Mouse (Mus musculus): Measurements from ENCODE around the gene Zfp629. TPM values are rescaled to one million over a fixed set of nuclear protein-coding genes. Genes with fewer than 3 reads are reported as not detected.
"Not testable (repeated sequence)": the region's sequence is repeated elsewhere in the genome, so short reads cannot be mapped to it uniquely, and the experiment has no call there.

The Zfp629 gene
- polyA plus RNA-seq, 1 experiment = 10.4 TPM

- TF ChIP-seq POLR2A (IDR thresholded peaks at IDR 0.05; ENCODE audit: control insufficient read depth, low read depth, low read length) (no peak), CTCF (IDR thresholded peaks at IDR 0.05; ENCODE audit: control insufficient read depth, insufficient read depth, insufficient replicate concordance, low read depth, low read length) (no peak)
- H3K36me3 ChIP-seq (ENCODE audit: control insufficient read depth, insufficient read depth, low read length) = no peaks in the 10 kb centered on the region
- H3K27ac ChIP-seq (ENCODE audit: control insufficient read depth, insufficient read depth, low read depth, low read length) = no peak overlapping the region
- H3K4me1 ChIP-seq (ENCODE audit: control insufficient read depth, insufficient read depth, low read length) = peaks cover 4% of the 10 kb centered on the region
- H3K27me3 ChIP-seq (ENCODE audit: control insufficient read depth, insufficient read depth, low read length) = no peaks in the 10 kb centered on the region
- H3K4me3 ChIP-seq (ENCODE audit: control insufficient read depth, low read depth, low read length) = no peak overlapping the region
Observed at GRCm38 (mm10) chr7:127651624-127652023, 36.0 kb upstream of the Zfp629 start.

GRCm38 (mm10) chr7:127649206-127649605 is 33.6 kb upstream of the Zfp629 start:
- H3K27ac ChIP-seq (ENCODE audit: control insufficient read depth, insufficient read depth, low read depth, low read length) = no peak overlapping the region
- no peak overlapping the region for H3K4me3 ChIP-seq (ENCODE audit: control insufficient read depth, low read depth, low read length)
- H3K27me3 ChIP-seq (ENCODE audit: control insufficient read depth, insufficient read depth, low read length) = no peaks in the 10 kb centered on the region
- no peak for TF ChIP-seq CTCF (IDR thresholded peaks at IDR 0.05; ENCODE audit: control insufficient read depth, insufficient read depth, insufficient replicate concordance, low read depth, low read length)
- no peak for TF ChIP-seq POLR2A (IDR thresholded peaks at IDR 0.05; ENCODE audit: control insufficient read depth, low read depth, low read length)
- peaks cover 4% of the 10 kb centered on the region for H3K4me1 ChIP-seq (ENCODE audit: control insufficient read depth, insufficient read depth, low read length)
- H3K36me3 ChIP-seq (ENCODE audit: control insufficient read depth, insufficient read depth, low read length) = no peaks in the 10 kb centered on the region

GRCm38 (mm10) chr7:127648516-127649201 is 33.1 kb upstream of the Zfp629 start:
- Histone ChIP-seq H3K4me3 (ENCODE audit: control insufficient read depth, low read depth, low read length) (no peak overlapping the region), H3K27me3 (ENCODE audit: control insufficient read depth, insufficient read depth, low read length) (no peaks in the 10 kb centered on the region), H3K27ac (ENCODE audit: control insufficient read depth, insufficient read depth, low read depth, low read length) (no peak overlapping the region), H3K4me1 (ENCODE audit: control insufficient read depth, insufficient read depth, low read length) (peaks cover 4% of the 10 kb centered on the region), H3K36me3 (ENCODE audit: control insufficient read depth, insufficient read depth, low read length) (no peaks in the 10 kb centered on the region)
- TF ChIP-seq CTCF (IDR thresholded peaks at IDR 0.05; ENCODE audit: control insufficient read depth, insufficient read depth, insufficient replicate concordance, low read depth, low read length) (no peak), POLR2A (IDR thresholded peaks at IDR 0.05; ENCODE audit: control insufficient read depth, low read depth, low read length) (no peak)

GRCm38 (mm10) chr7:127647576-127647975 is 32.0 kb upstream of the Zfp629 start:
- H3K4me3 ChIP-seq (ENCODE audit: control insufficient read depth, low read depth, low read length); H3K27me3 ChIP-seq (ENCODE audit: control insufficient read depth, insufficient read depth, low read length): not testable (repeated sequence)

GRCm38 (mm10) chr7:127646363-127646762 is 30.8 kb upstream of the Zfp629 start:
- H3K27me3 ChIP-seq (ENCODE audit: control insufficient read depth, insufficient read depth, low read length) = no peaks in the 10 kb centered on the region
- no peaks in the 10 kb centered on the region for H3K4me1 ChIP-seq (ENCODE audit: control insufficient read depth, insufficient read depth, low read length)
- no peak overlapping the region for H3K27ac ChIP-seq (ENCODE audit: control insufficient read depth, insufficient read depth, low read depth, low read length)
- TF ChIP-seq CTCF (IDR thresholded peaks at IDR 0.05; ENCODE audit: control insufficient read depth, insufficient read depth, insufficient replicate concordance, low read depth, low read length) = no peak
- no peaks in the 10 kb centered on the region for H3K36me3 ChIP-seq (ENCODE audit: control insufficient read depth, insufficient read depth, low read length)
- H3K4me3 ChIP-seq (ENCODE audit: control insufficient read depth, low read depth, low read length) = no peak overlapping the region

More at GRCm38 (mm10) chr7:127647576-127647975, 32.0 kb upstream of the Zfp629 start:
- not testable (repeated sequence) for H3K4me1 ChIP-seq (ENCODE audit: control insufficient read depth, insufficient read depth, low read length); H3K36me3 ChIP-seq (ENCODE audit: control insufficient read depth, insufficient read depth, low read length); H3K27ac ChIP-seq (ENCODE audit: control insufficient read depth, insufficient read depth, low read depth, low read length)

GRCm38 (mm10) chr7:127642254-127642653 is 26.7 kb upstream of the Zfp629 start:
- peaks cover 4% of the 10 kb centered on the region for H3K4me1 ChIP-seq (ENCODE audit: control insufficient read depth, insufficient read depth, low read length)
- H3K27ac ChIP-seq (ENCODE audit: control insufficient read depth, insufficient read depth, low read depth, low read length) = no peak overlapping the region
- no peaks in the 10 kb centered on the region for H3K27me3 ChIP-seq (ENCODE audit: control insufficient read depth, insufficient read depth, low read length)
- no peak overlapping the region for H3K4me3 ChIP-seq (ENCODE audit: control insufficient read depth, low read depth, low read length)
- H3K36me3 ChIP-seq (ENCODE audit: control insufficient read depth, insufficient read depth, low read length) = no peaks in the 10 kb centered on the region
- TF ChIP-seq POLR2A (IDR thresholded peaks at IDR 0.05; ENCODE audit: control insufficient read depth, low read depth, low read length) (no peak), CTCF (IDR thresholded peaks at IDR 0.05; ENCODE audit: control insufficient read depth, insufficient read depth, insufficient replicate concordance, low read depth, low read length) (no peak)

- no peak overlapping the region for H3K27ac ChIP-seq (ENCODE audit: control insufficient read depth, insufficient read depth, low read depth, low read length)
- H3K36me3 ChIP-seq (ENCODE audit: control insufficient read depth, insufficient read depth, low read length) = no peaks in the 10 kb centered on the region
- H3K4me1 ChIP-seq (ENCODE audit: control insufficient read depth, insufficient read depth, low read length) = peaks cover 8% of the 10 kb centered on the region
- TF ChIP-seq POLR2A (IDR thresholded peaks at IDR 0.05; ENCODE audit: control insufficient read depth, low read depth, low read length) = no peak
- no peak for TF ChIP-seq CTCF (IDR thresholded peaks at IDR 0.05; ENCODE audit: control insufficient read depth, insufficient read depth, insufficient replicate concordance, low read depth, low read length)
- H3K27me3 ChIP-seq (ENCODE audit: control insufficient read depth, insufficient read depth, low read length) = no peaks in the 10 kb centered on the region
- no peak overlapping the region for H3K4me3 ChIP-seq (ENCODE audit: control insufficient read depth, low read depth, low read length)
Observed at GRCm38 (mm10) chr7:127641260-127641659, 25.7 kb upstream of the Zfp629 start.

- TF ChIP-seq POLR2A (IDR thresholded peaks at IDR 0.05; ENCODE audit: control insufficient read depth, low read depth, low read length) = no peak
- no peak for TF ChIP-seq CTCF (IDR thresholded peaks at IDR 0.05; ENCODE audit: control insufficient read depth, insufficient read depth, insufficient replicate concordance, low read depth, low read length)
- Histone ChIP-seq H3K4me1 (ENCODE audit: control insufficient read depth, insufficient read depth, low read length) (peaks cover 8% of the 10 kb centered on the region), H3K27me3 (ENCODE audit: control insufficient read depth, insufficient read depth, low read length) (no peaks in the 10 kb centered on the region), H3K36me3 (ENCODE audit: control insufficient read depth, insufficient read depth, low read length) (no peaks in the 10 kb centered on the region), H3K4me3 (ENCODE audit: control insufficient read depth, low read depth, low read length) (peak overlapping the region; percentile 86), H3K27ac (ENCODE audit: control insufficient read depth, insufficient read depth, low read depth, low read length) (no peak overlapping the region)
Observed at GRCm38 (mm10) chr7:127636963-127637362, 21.4 kb upstream of the Zfp629 start.

Measured in testis, adult 2 months (tissue).